Mouse (Mus musculus): ENCODE results near the gene Fance. TPM values are rescaled to one million over a fixed set of nuclear protein-coding genes. Genes with fewer than 3 reads are reported as not detected.

The Fance gene
- polyA plus RNA-seq, 1 experiment = 28.5 TPM

DNA sequence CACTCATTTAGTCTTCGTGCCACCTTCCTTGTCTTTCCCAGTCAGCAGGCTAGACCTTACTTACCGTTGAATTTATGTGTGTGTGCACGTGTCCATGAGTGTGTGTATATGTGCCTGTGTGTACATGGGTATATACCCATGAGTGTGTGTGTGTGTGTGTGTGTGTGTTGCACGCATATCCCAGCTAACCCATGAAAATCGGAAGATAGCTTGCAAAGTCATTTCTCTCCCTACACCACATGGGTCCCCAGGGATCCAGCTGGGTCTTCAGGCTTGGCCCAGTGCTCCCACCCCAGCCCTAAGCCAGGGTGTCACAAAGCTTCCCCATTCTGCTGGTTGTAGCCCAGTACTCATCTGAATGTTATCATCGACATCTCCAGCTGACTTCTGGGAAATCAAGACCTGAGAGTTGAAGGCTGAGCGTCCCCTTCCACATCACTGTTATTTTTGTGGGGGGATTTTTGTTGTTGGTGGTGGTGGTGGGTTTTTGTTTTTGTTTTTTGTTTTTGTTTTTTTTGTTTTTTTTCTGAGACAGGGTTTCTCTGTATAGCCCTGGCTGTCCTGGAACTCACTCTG, 31.4 kb upstream of the Fance start:
- H3ac ChIP-seq (ENCODE audit: control insufficient read depth, insufficient read length) = no peak overlapping the region
- H3K36me3 ChIP-seq (ENCODE audit: control insufficient read depth, insufficient read depth) = no peaks in the 10 kb centered on the region
- no peak overlapping the region for H3K4me3 ChIP-seq
- peaks cover 6% of the 10 kb centered on the region for H3K79me2 ChIP-seq (ENCODE audit: control insufficient read depth, insufficient read depth)
- no peaks in the 10 kb centered on the region for H3K27me3 ChIP-seq (ENCODE audit: control insufficient read depth, insufficient read depth, insufficient read length)
- no peak overlapping the region for H3K4me2 ChIP-seq (ENCODE audit: low read depth)
- no peak for TF ChIP-seq SRF (IDR thresholded peaks at IDR 0.05; ENCODE audit: control insufficient read depth, insufficient read length, low read depth)
- no peak for TF ChIP-seq TCF3 (IDR thresholded peaks at IDR 0.05; ENCODE audit: insufficient read length, low read depth)
- TF ChIP-seq USF1 (IDR thresholded peaks at IDR 0.05; ENCODE audit: low read depth) = no peak
- TF ChIP-seq POLR2AphosphoS2 (IDR thresholded peaks at IDR 0.05; ENCODE audit: insufficient read length, low read depth) = no peak
- no peak for TF ChIP-seq MAX (IDR thresholded peaks at IDR 0.05; ENCODE audit: low read depth)
- TF ChIP-seq MYOG (IDR thresholded peaks at IDR 0.05; ENCODE audit: control insufficient read depth in 1 of 3, insufficient read depth in 1 of 3, insufficient read length in 2 of 3, low read depth in 2 of 3) = no peak
- TF ChIP-seq POLR2A (IDR thresholded peaks at IDR 0.05; ENCODE audit: insufficient read length, low read depth) = no peak
- no peak for TF ChIP-seq E2F4 (IDR thresholded peaks at IDR 0.05; ENCODE audit: insufficient read depth)
- no peak for TF ChIP-seq TCF12 (IDR thresholded peaks at IDR 0.05; ENCODE audit: insufficient read depth, poor library complexity, severe bottlenecking)
- no peak for TF ChIP-seq REST (IDR thresholded peaks at IDR 0.05; ENCODE audit: insufficient read depth, insufficient read length)
- no peak for TF ChIP-seq CEBPB (IDR thresholded peaks at IDR 0.05; ENCODE audit: insufficient read depth, poor library complexity, severe bottlenecking)
- TF ChIP-seq MYOD1 (IDR thresholded peaks at IDR 0.05; ENCODE audit: control insufficient read depth in 1 of 3, insufficient read length in 2 of 3, low read depth in 2 of 3) = no peak

DNA sequence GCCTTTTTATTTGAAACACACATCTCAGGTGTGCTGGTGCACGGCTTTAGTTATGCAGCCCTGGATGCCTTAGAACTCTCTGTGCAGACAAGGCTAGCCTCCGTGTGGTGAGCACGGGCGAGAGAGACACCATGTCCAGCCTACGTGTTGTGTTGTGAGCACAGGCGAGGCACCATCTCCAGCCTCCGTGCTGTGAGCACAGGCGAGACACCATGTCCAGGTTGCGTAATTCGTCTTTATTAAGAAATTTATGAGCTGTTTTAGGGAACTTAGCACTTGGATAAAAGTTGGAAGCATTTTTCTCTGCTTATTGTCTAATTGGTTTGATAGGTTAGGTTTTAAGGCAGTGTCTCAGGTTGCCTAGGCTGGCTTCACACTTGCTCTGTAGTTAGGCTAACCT, 30.1 kb upstream of the Fance start:
- Histone ChIP-seq H3K4me3 (no peak overlapping the region), H3K36me3 (ENCODE audit: control insufficient read depth, insufficient read depth) (no peaks in the 10 kb centered on the region), H3ac (ENCODE audit: control insufficient read depth, insufficient read length) (no peak overlapping the region), H3K4me2 (ENCODE audit: low read depth) (no peak overlapping the region), H3K79me2 (ENCODE audit: control insufficient read depth, insufficient read depth) (peaks cover 6% of the 10 kb centered on the region), H3K27me3 (ENCODE audit: control insufficient read depth, insufficient read depth, insufficient read length) (no peaks in the 10 kb centered on the region)
- TF ChIP-seq USF1 (IDR thresholded peaks at IDR 0.05; ENCODE audit: low read depth) = no peak
- no peak for TF ChIP-seq E2F4 (IDR thresholded peaks at IDR 0.05; ENCODE audit: insufficient read depth)
- no peak for TF ChIP-seq TCF3 (IDR thresholded peaks at IDR 0.05; ENCODE audit: insufficient read length, low read depth)
- no peak for TF ChIP-seq POLR2A (IDR thresholded peaks at IDR 0.05; ENCODE audit: insufficient read length, low read depth)
- TF ChIP-seq CEBPB (IDR thresholded peaks at IDR 0.05; ENCODE audit: insufficient read depth, poor library complexity, severe bottlenecking) = no peak
- no peak for TF ChIP-seq MAX (IDR thresholded peaks at IDR 0.05; ENCODE audit: low read depth)
- no peak for TF ChIP-seq MYOG (IDR thresholded peaks at IDR 0.05; ENCODE audit: control insufficient read depth in 1 of 3, insufficient read depth in 1 of 3, insufficient read length in 2 of 3, low read depth in 2 of 3)
- TF ChIP-seq POLR2AphosphoS2 (IDR thresholded peaks at IDR 0.05; ENCODE audit: insufficient read length, low read depth) = no peak
- no peak for TF ChIP-seq MYOD1 (IDR thresholded peaks at IDR 0.05; ENCODE audit: control insufficient read depth in 1 of 3, insufficient read length in 2 of 3, low read depth in 2 of 3)
- no peak for TF ChIP-seq REST (IDR thresholded peaks at IDR 0.05; ENCODE audit: insufficient read depth, insufficient read length)

DNA sequence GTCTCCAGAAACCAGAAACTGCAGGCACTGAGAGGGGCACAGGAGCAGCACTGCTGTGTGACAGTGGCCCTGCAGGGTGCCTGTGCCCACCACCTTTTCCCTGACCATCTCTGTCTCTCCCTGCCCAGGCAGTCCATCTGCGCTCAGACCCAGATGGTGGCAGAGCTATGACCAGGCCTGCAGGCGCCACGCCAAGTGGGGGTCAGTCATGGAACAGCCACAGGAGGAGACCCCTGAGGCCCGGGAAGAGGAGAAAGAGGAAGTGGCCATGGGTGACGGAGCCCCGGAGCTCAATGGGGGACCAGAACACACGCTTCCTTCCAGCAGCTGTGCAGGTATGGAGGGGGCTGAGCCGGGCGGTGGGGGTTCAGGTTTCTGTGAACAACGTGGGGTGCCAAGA, 27.2 kb upstream of the Fance start:
- TF ChIP-seq POLR2AphosphoS2 (IDR thresholded peaks at IDR 0.05; ENCODE audit: insufficient read length, low read depth) = no peak
- no peak for TF ChIP-seq E2F4 (IDR thresholded peaks at IDR 0.05; ENCODE audit: insufficient read depth)
- TF ChIP-seq USF1 (IDR thresholded peaks at IDR 0.05; ENCODE audit: low read depth) = no peak
- TF ChIP-seq REST (IDR thresholded peaks at IDR 0.05; ENCODE audit: insufficient read depth, insufficient read length) = no peak
- TF ChIP-seq POLR2A (IDR thresholded peaks at IDR 0.05; ENCODE audit: insufficient read length, low read depth) = no peak
- TF ChIP-seq SRF (IDR thresholded peaks at IDR 0.05; ENCODE audit: control insufficient read depth, insufficient read length, low read depth) = no peak
- TF ChIP-seq MYOD1 (IDR thresholded peaks at IDR 0.05; ENCODE audit: control insufficient read depth in 1 of 3, insufficient read length in 2 of 3, low read depth in 2 of 3) = no peak
- TF ChIP-seq MAX (IDR thresholded peaks at IDR 0.05; ENCODE audit: low read depth) = no peak
- no peak for TF ChIP-seq MYOG (IDR thresholded peaks at IDR 0.05; ENCODE audit: control insufficient read depth in 1 of 3, insufficient read depth in 1 of 3, insufficient read length in 2 of 3, low read depth in 2 of 3)
- no peak for TF ChIP-seq TCF12 (IDR thresholded peaks at IDR 0.05; ENCODE audit: insufficient read depth, poor library complexity, severe bottlenecking)
- no peak for TF ChIP-seq TCF3 (IDR thresholded peaks at IDR 0.05; ENCODE audit: insufficient read length, low read depth)
- no peak for TF ChIP-seq CEBPB (IDR thresholded peaks at IDR 0.05; ENCODE audit: insufficient read depth, poor library complexity, severe bottlenecking)
- Histone ChIP-seq H3K79me2 (ENCODE audit: control insufficient read depth, insufficient read depth) (peaks cover 6% of the 10 kb centered on the region), H3K36me3 (ENCODE audit: control insufficient read depth, insufficient read depth) (no peaks in the 10 kb centered on the region), H3ac (ENCODE audit: control insufficient read depth, insufficient read length) (no peak overlapping the region), H3K27me3 (ENCODE audit: control insufficient read depth, insufficient read depth, insufficient read length) (no peaks in the 10 kb centered on the region), H3K4me3 (no peak overlapping the region), H3K4me2 (ENCODE audit: low read depth) (no peak overlapping the region)

DNA sequence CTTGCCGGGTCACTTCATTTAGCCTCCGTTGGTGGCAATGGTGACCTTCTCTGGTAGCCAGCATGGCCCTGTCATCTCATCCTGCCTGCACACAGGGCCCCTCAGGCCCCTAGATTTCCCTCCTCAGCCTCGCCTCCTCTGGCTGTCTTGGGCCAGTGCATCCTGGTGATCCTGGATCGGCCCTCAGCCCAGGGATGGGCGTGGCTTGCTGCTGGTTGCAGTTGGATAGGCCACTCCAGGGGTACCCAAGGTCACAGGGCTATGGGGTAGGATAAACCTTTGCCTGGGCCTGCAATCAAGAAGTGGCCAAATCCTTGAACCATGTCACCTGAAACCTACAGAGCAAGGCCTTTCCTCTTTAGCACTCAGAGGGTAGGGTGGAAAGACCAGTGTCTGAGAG, 26.4 kb upstream of the Fance start:
- H3ac ChIP-seq (ENCODE audit: control insufficient read depth, insufficient read length) = no peak overlapping the region
- no peak overlapping the region for H3K4me3 ChIP-seq
- H3K36me3 ChIP-seq (ENCODE audit: control insufficient read depth, insufficient read depth) = no peaks in the 10 kb centered on the region
- H3K27me3 ChIP-seq (ENCODE audit: control insufficient read depth, insufficient read depth, insufficient read length) = no peaks in the 10 kb centered on the region
- peaks cover 6% of the 10 kb centered on the region for H3K79me2 ChIP-seq (ENCODE audit: control insufficient read depth, insufficient read depth)
- H3K4me2 ChIP-seq (ENCODE audit: low read depth) = no peak overlapping the region
- TF ChIP-seq POLR2AphosphoS2 (IDR thresholded peaks at IDR 0.05; ENCODE audit: insufficient read length, low read depth) (no peak), POLR2A (IDR thresholded peaks at IDR 0.05; ENCODE audit: insufficient read length, low read depth) (no peak), CEBPB (IDR thresholded peaks at IDR 0.05; ENCODE audit: insufficient read depth, poor library complexity, severe bottlenecking) (no peak), MYOG (IDR thresholded peaks at IDR 0.05; ENCODE audit: control insufficient read depth in 1 of 3, insufficient read depth in 1 of 3, insufficient read length in 2 of 3, low read depth in 2 of 3) (no peak), USF1 (IDR thresholded peaks at IDR 0.05; ENCODE audit: low read depth) (no peak), TCF12 (IDR thresholded peaks at IDR 0.05; ENCODE audit: insufficient read depth, poor library complexity, severe bottlenecking) (no peak), E2F4 (IDR thresholded peaks at IDR 0.05; ENCODE audit: insufficient read depth) (no peak), MAX (IDR thresholded peaks at IDR 0.05; ENCODE audit: low read depth) (no peak)

All from myocyte (in vitro differentiated cells).